Mouse (Mus musculus): ENCODE measurements around the gene Cct3. TPM values are rescaled to one million over a fixed set of nuclear protein-coding genes. Genes with fewer than 3 reads are reported as not detected.
A peak's percentile ranks its signal among the peaks of the same experiment; 100 is the strongest.
"Not testable (repeated sequence)": the region's sequence is repeated elsewhere in the genome, so short reads cannot be mapped to it uniquely, and the experiment has no call there.

Cct3 gene
- polyA plus RNA-seq, 1 experiment, result 342 TPM

DNA sequence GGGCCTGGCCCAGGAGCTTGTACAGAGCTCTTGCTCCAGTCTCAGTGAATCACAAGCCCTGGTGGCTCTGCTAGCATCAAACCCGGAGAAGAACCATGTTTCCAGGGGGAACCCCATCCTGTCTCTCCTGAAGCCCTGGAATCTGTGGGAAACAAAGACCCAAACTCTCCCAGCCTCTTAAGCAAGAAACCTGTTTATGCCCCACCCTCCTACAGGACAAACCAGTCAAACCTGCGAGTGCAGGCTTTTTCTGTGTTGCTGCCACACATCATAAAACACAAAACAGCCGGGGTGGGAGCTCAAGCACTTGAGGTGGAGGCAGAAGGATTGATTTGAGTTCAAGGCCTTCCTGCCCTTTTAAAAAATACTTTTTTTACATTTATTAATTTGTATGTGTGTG, 34.6 kb upstream of the Cct3 start:
- H3K27ac ChIP-seq (ENCODE audit: control insufficient read depth, insufficient read depth, low read depth, low read length), result no peak overlapping the region
- no peaks in the 10 kb centered on the region for H3K27me3 ChIP-seq (ENCODE audit: control insufficient read depth, insufficient read depth, low read length)
- TF ChIP-seq CTCF (IDR thresholded peaks at IDR 0.05; ENCODE audit: control insufficient read depth, insufficient read depth, insufficient replicate concordance, low read depth, low read length) (no peak), POLR2A (IDR thresholded peaks at IDR 0.05; ENCODE audit: control insufficient read depth, low read depth, low read length) (no peak)
- H3K4me1 ChIP-seq (ENCODE audit: control insufficient read depth, insufficient read depth, low read length), result no peaks in the 10 kb centered on the region
- no peaks in the 10 kb centered on the region for H3K36me3 ChIP-seq (ENCODE audit: control insufficient read depth, insufficient read depth, low read length)
- no peak overlapping the region for H3K4me3 ChIP-seq (ENCODE audit: control insufficient read depth, low read depth, low read length)

DNA sequence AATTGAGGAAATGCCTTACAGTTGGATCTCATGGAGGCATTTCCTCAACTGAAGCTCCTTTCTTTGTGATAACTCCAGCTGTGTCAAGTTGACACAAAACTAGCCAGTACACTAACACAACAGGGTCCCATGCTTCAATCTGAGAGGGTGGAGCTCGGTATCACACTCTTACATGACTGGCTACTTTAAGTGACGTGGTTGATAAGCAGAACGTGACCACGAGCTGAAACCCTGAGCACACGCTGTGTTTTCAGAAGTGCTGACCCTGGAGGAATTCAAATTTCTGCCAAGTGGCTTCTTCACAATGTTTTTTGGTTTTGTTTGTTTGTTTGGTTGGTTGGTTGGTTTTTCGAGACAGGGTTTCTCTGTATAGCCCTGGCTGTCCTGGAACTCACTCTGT, 28.9 kb upstream of the Cct3 start:
- H3K4me3 ChIP-seq (ENCODE audit: control insufficient read depth, low read depth, low read length); H3K36me3 ChIP-seq (ENCODE audit: control insufficient read depth, insufficient read depth, low read length); H3K27ac ChIP-seq (ENCODE audit: control insufficient read depth, insufficient read depth, low read depth, low read length); H3K4me1 ChIP-seq (ENCODE audit: control insufficient read depth, insufficient read depth, low read length); H3K27me3 ChIP-seq (ENCODE audit: control insufficient read depth, insufficient read depth, low read length): not testable (repeated sequence)

DNA sequence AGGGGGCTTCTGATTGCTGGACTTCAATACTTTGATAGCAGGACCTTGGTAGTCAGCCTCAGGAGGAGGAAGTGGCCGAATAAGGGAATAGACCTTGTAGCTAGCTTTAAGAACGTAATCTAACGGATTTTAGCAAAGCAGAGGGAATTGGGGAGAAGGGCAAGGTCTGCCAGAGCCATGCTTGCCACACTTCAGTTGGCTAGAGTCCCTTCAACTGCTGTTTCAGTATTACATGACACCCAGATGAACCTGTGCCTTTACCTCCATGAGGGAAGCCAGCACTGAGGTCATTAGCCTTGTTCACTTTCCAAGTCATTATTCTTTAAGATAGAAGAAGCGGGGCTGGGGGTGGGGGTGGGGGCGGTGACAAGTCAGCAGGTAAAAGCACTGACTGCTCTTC, 27.9 kb upstream of the Cct3 start:
- no peaks in the 10 kb centered on the region for H3K36me3 ChIP-seq (ENCODE audit: control insufficient read depth, insufficient read depth, low read length)
- no peaks in the 10 kb centered on the region for H3K27me3 ChIP-seq (ENCODE audit: control insufficient read depth, insufficient read depth, low read length)
- H3K27ac ChIP-seq (ENCODE audit: control insufficient read depth, insufficient read depth, low read depth, low read length), result no peak overlapping the region
- no peak overlapping the region for H3K4me3 ChIP-seq (ENCODE audit: control insufficient read depth, low read depth, low read length)
- H3K4me1 ChIP-seq (ENCODE audit: control insufficient read depth, insufficient read depth, low read length), result no peaks in the 10 kb centered on the region
- TF ChIP-seq POLR2A (IDR thresholded peaks at IDR 0.05; ENCODE audit: control insufficient read depth, low read depth, low read length) (no peak), CTCF (IDR thresholded peaks at IDR 0.05; ENCODE audit: control insufficient read depth, insufficient read depth, insufficient replicate concordance, low read depth, low read length) (no peak)

DNA sequence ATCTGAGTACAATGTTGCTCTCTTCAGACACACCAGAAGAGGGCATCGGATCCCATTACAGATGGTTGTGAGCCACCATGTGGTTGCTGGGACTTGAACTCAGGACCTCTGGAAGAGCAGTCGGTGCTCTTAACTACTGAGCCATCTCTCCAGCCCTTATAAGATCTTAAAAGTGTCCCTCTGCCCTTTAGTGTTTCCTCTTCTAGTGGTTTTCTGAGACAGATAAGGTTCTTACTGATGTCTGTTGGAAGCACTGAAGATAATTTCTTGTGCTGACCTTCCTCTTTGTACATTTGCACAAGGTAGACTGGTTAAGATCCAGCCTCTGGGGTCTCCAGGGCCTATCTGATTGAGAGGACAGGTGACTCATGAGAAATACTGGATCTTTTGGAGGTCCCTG, 25.6 kb upstream of the Cct3 start:
- not testable (repeated sequence) for H3K4me3 ChIP-seq (ENCODE audit: control insufficient read depth, low read depth, low read length); H3K27me3 ChIP-seq (ENCODE audit: control insufficient read depth, insufficient read depth, low read length); H3K36me3 ChIP-seq (ENCODE audit: control insufficient read depth, insufficient read depth, low read length); H3K4me1 ChIP-seq (ENCODE audit: control insufficient read depth, insufficient read depth, low read length); H3K27ac ChIP-seq (ENCODE audit: control insufficient read depth, insufficient read depth, low read depth, low read length)

DNA sequence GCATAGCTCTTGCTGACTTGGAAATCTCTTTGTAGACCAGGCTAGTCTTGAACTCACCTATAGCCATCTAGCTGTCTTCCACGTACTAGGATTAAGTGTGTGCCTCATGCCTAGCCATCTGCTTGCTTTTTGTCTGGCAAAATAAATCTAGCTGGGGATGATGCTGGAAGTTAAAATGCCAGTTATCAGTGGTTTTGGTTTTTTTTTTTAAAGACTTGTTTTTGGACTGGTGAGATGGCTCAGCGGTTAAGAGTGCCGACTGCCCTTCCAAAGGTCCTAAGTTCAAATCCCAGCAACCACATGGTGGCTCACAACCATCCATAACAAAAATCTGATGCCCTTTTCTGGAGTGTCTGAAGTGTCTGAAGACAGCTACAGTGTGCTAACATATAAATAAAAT, 25.1 kb upstream of the Cct3 start:
- no peaks in the 10 kb centered on the region for H3K36me3 ChIP-seq (ENCODE audit: control insufficient read depth, insufficient read depth, low read length)
- TF ChIP-seq POLR2A (IDR thresholded peaks at IDR 0.05; ENCODE audit: control insufficient read depth, low read depth, low read length), result no peak
- TF ChIP-seq CTCF (IDR thresholded peaks at IDR 0.05; ENCODE audit: control insufficient read depth, insufficient read depth, insufficient replicate concordance, low read depth, low read length), result no peak
- H3K4me3 ChIP-seq (ENCODE audit: control insufficient read depth, low read depth, low read length), result no peak overlapping the region
- no peak overlapping the region for H3K27ac ChIP-seq (ENCODE audit: control insufficient read depth, insufficient read depth, low read depth, low read length)
- H3K27me3 ChIP-seq (ENCODE audit: control insufficient read depth, insufficient read depth, low read length), result no peaks in the 10 kb centered on the region
- H3K4me1 ChIP-seq (ENCODE audit: control insufficient read depth, insufficient read depth, low read length), result no peaks in the 10 kb centered on the region

DNA sequence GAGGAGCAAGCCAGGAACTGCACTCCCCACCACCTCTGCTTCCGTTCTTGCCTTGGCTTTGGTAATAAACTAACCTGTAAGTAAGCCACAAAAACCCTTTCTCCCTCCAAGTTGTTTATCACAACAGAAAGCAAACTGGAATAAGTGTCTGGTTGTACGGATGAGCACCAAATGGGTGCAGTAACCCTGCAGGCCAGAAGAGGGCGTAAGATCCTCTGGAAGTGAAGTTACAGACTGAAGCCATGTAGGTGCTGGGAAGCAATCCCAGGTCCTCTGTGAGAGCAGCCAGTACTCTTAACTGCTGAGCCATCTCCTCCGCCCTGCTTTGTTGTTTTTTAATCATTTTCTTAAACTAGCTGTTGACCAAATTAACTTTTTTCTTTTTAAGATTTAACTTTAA, 22.9 kb upstream of the Cct3 start:
- no peaks in the 10 kb centered on the region; the same call in 1 of the 2 replicates for H3K36me3 ChIP-seq (ENCODE audit: control insufficient read depth, insufficient read depth, low read length)
- H3K4me3 ChIP-seq (ENCODE audit: control insufficient read depth, low read depth, low read length), result no peak overlapping the region
- H3K27ac ChIP-seq (ENCODE audit: control insufficient read depth, insufficient read depth, low read depth, low read length), result no peak overlapping the region
- no peaks in the 10 kb centered on the region for H3K4me1 ChIP-seq (ENCODE audit: control insufficient read depth, insufficient read depth, low read length)
- H3K27me3 ChIP-seq (ENCODE audit: control insufficient read depth, insufficient read depth, low read length), result no peaks in the 10 kb centered on the region
- TF ChIP-seq POLR2A (IDR thresholded peaks at IDR 0.05; ENCODE audit: control insufficient read depth, low read depth, low read length) (no peak), CTCF (IDR thresholded peaks at IDR 0.05; ENCODE audit: control insufficient read depth, insufficient read depth, insufficient replicate concordance, low read depth, low read length) (peak; percentile 46; the same call in 1 of the 2 replicates)

- Histone ChIP-seq H3K36me3 (ENCODE audit: control insufficient read depth, insufficient read depth, low read length) (no peaks in the 10 kb centered on the region; the same call in 1 of the 2 replicates), H3K27ac (ENCODE audit: control insufficient read depth, insufficient read depth, low read depth, low read length) (no peak overlapping the region), H3K4me3 (ENCODE audit: control insufficient read depth, low read depth, low read length) (no peak overlapping the region)
Observed at GRCm38 (mm10) chr3:88276121-88276520, 20.8 kb upstream of the Cct3 start.

DNA sequence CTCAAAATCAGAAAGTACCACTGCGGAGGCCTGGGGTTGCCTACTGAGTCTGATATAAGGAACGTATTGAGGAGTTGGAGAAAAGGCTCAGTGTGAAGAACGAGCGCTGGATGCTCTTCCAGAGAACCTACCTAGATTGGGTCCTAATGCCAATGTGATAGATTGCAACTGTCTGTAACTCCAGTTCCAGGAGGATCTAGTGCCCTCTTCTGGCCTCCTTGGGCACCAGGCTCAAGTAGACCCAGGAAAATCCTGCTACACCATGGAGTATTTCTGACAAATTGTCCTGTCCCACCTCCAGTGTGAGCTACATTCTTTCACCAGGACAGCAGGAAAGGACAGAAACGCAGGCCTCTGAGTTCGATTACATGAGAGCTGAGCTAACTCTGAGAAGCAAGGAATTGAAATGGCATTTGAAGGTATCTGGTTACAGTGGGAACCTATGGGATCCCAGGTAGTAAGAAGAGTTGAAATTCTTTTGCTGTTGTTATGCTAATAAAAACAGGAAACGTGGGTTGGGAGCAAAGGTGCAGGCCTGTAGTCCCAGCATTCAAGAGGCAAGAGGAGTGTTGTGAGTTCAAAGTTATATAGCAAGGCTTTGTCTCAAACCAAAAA, 20.3 kb upstream of the Cct3 start:
- Histone ChIP-seq H3K4me1 (ENCODE audit: control insufficient read depth, insufficient read depth, low read length) (no peaks in the 10 kb centered on the region), H3K4me3 (ENCODE audit: control insufficient read depth, low read depth, low read length) (no peak overlapping the region), H3K27ac (ENCODE audit: control insufficient read depth, insufficient read depth, low read depth, low read length) (no peak overlapping the region), H3K27me3 (ENCODE audit: control insufficient read depth, insufficient read depth, low read length) (no peaks in the 10 kb centered on the region), H3K36me3 (ENCODE audit: control insufficient read depth, insufficient read depth, low read length) (no peaks in the 10 kb centered on the region; the same call in 1 of the 2 replicates)
- TF ChIP-seq CTCF (IDR thresholded peaks at IDR 0.05; ENCODE audit: control insufficient read depth, insufficient read depth, insufficient replicate concordance, low read depth, low read length), result peak; percentile 8; the same call in 1 of the 2 replicates
- no peak for TF ChIP-seq POLR2A (IDR thresholded peaks at IDR 0.05; ENCODE audit: control insufficient read depth, low read depth, low read length)

More at GRCm38 (mm10) chr3:88276121-88276520, 20.8 kb upstream of the Cct3 start:
- Histone ChIP-seq H3K4me1 (ENCODE audit: control insufficient read depth, insufficient read depth, low read length) (no peaks in the 10 kb centered on the region), H3K27me3 (ENCODE audit: control insufficient read depth, insufficient read depth, low read length) (no peaks in the 10 kb centered on the region)
- no peak for TF ChIP-seq POLR2A (IDR thresholded peaks at IDR 0.05; ENCODE audit: control insufficient read depth, low read depth, low read length)

Measured in testis, adult 2 months (tissue).